ENCODE assay signal across 8 mouse cellular contexts in genomic region chr6:84582826-84583225, GRCm38 (mm10). TPM values are rescaled to one million over a fixed set of nuclear protein-coding genes. Genes with fewer than 3 reads are reported as not detected.
A peak's percentile ranks its signal among the peaks of the same experiment; 100 is the strongest.
DNase-seq lines count a peak whose midpoint lies in the region; ATAC-seq and TF ChIP-seq lines count a peak whose summit lies in the region.

No protein-coding gene starts in this region.

- TF ChIP-seq POLR2A in lung, adult 2 months (IDR thresholded peaks at IDR 0.05; ENCODE audit: borderline replicate concordance, extremely low read depth, low read depth, low read length) = no peak

- H3K27ac ChIP-seq in forebrain, embryonic 11.5 days (ENCODE audit: low read depth, low read length) = no peak overlapping the region
- H3K27ac ChIP-seq in forebrain, embryonic 14.5 days (ENCODE audit: low read depth, low read length) = no peak overlapping the region
- no peak overlapping the region for H3K27ac ChIP-seq in lung, embryonic 16.5 days (ENCODE audit: low read length)
- no peak overlapping the region for H3K27ac ChIP-seq in liver, postnatal 0 days (ENCODE audit: low read depth)

- no peak for TF ChIP-seq EP300 in liver, postnatal 0 days (IDR thresholded peaks at IDR 0.05; ENCODE audit: low read depth)

- TF ChIP-seq CTCF in lung, adult 2 months (IDR thresholded peaks at IDR 0.05; ENCODE audit: insufficient read depth, low read length) = no peak
- no peak for TF ChIP-seq CTCF in liver, postnatal 0 days (IDR thresholded peaks at IDR 0.05; ENCODE audit: low read depth)

- WGBS in forebrain, embryonic 11.5 days = 12% methylated on average over 5 of the region's 5 CpGs
- WGBS in forebrain, embryonic 14.5 days = 23% methylated on average over 5 of the region's 5 CpGs
- 38% methylated on average over 5 of the region's 5 CpGs for WGBS in lung, embryonic 16.5 days
- WGBS in lung, adult 2 months = 62% methylated on average over 5 of the region's 5 CpGs
- 46% methylated on average over 5 of the region's 5 CpGs for WGBS in liver, postnatal 0 days (ENCODE audit: insufficient replicate concordance)

- no peak overlapping the region for H3K4me3 ChIP-seq in forebrain, embryonic 11.5 days (ENCODE audit: low read depth, low read length)
- no peak overlapping the region for H3K4me3 ChIP-seq in forebrain, embryonic 14.5 days (ENCODE audit: low read depth, low read length)
- no peak overlapping the region; the same call in 1 of the 2 replicates for H3K4me3 ChIP-seq in lung, embryonic 16.5 days (ENCODE audit: low read length)
- no peak overlapping the region for H3K4me3 ChIP-seq in lung, adult 2 months (replicated peaks; ENCODE audit: extremely low read depth, low read depth, low read length)
- H3K4me3 ChIP-seq in liver, postnatal 0 days (ENCODE audit: low read depth, low read length) = 0 out of 2 replicates have a peak overlapping the region, but pooled peaks have one; percentile 24

- no peak for ATAC-seq in forebrain, embryonic 11.5 days (replicated peaks; ENCODE audit: low FRiP score)
- no peak for ATAC-seq in forebrain, embryonic 14.5 days
- no peak for ATAC-seq in lung, embryonic 16.5 days (ENCODE audit: low read depth)
- ATAC-seq in liver, postnatal 0 days = no peak

- H3K36me3 ChIP-seq in forebrain, embryonic 11.5 days (ENCODE audit: control insufficient read depth, insufficient read depth, low read length) = no peaks in the 10 kb centered on the region
- H3K36me3 ChIP-seq in forebrain, embryonic 14.5 days (ENCODE audit: control insufficient read depth, insufficient read depth, low read length) = no peaks in the 10 kb centered on the region
- H3K36me3 ChIP-seq in lung, embryonic 16.5 days (ENCODE audit: control insufficient read depth, insufficient read depth, low read length) = no peaks in the 10 kb centered on the region
- H3K36me3 ChIP-seq in liver, postnatal 0 days (replicated peaks; ENCODE audit: insufficient read depth, low read length) = no peaks in the 10 kb centered on the region

- H3K4me2 ChIP-seq in forebrain, embryonic 11.5 days (ENCODE audit: low read depth, low read length, severe bottlenecking) = peak overlapping the region; percentile 47; the same call in 1 of the 2 replicates
- H3K4me2 ChIP-seq in forebrain, embryonic 14.5 days (ENCODE audit: low read length) = no peak overlapping the region; the same call in 1 of the 2 replicates
- peak overlapping the region; percentile 89; the same call in 1 of the 2 replicates for H3K4me2 ChIP-seq in lung, embryonic 16.5 days (ENCODE audit: low read depth, low read length)
- H3K4me2 ChIP-seq in liver, postnatal 0 days (ENCODE audit: low read depth, low read length) = 0 out of 2 replicates have a peak overlapping the region, but pooled peaks have one; percentile 51

- H3K27me3 ChIP-seq in forebrain, embryonic 11.5 days (ENCODE audit: control insufficient read depth, insufficient read depth, low read length) = peaks cover 79% of the 10 kb centered on the region
- peaks cover 71% of the 10 kb centered on the region for H3K27me3 ChIP-seq in forebrain, embryonic 14.5 days (replicated peaks; ENCODE audit: control insufficient read depth, insufficient read depth, low read length)
- peaks cover 75% of the 10 kb centered on the region for H3K27me3 ChIP-seq in lung, embryonic 16.5 days (ENCODE audit: control insufficient read depth, insufficient read depth, low read depth, low read length)
- peaks cover 84% of the 10 kb centered on the region for H3K27me3 ChIP-seq in liver, postnatal 0 days (ENCODE audit: insufficient read depth, low read length)

- peaks cover 33% of the 10 kb centered on the region for H3K4me1 ChIP-seq in forebrain, embryonic 11.5 days (replicated peaks; ENCODE audit: control insufficient read depth, insufficient read depth, low read length)
- peaks cover 31% of the 10 kb centered on the region for H3K4me1 ChIP-seq in forebrain, embryonic 14.5 days (ENCODE audit: control insufficient read depth, insufficient read depth, low read length)
- peaks cover 61% of the 10 kb centered on the region for H3K4me1 ChIP-seq in lung, embryonic 16.5 days (replicated peaks; ENCODE audit: control insufficient read depth, insufficient read depth, low read length)
- H3K4me1 ChIP-seq in lung, adult 2 months (ENCODE audit: control insufficient read depth, insufficient read depth, low read length) = peaks cover 14% of the 10 kb centered on the region
- peaks cover 32% of the 10 kb centered on the region for H3K4me1 ChIP-seq in liver, postnatal 0 days (ENCODE audit: insufficient read depth)

- no peaks in the 10 kb centered on the region for H3K9me3 ChIP-seq in forebrain, embryonic 11.5 days (ENCODE audit: control insufficient read depth, low read length)
- H3K9me3 ChIP-seq in forebrain, embryonic 14.5 days (replicated peaks; ENCODE audit: control insufficient read depth, low read length) = no peaks in the 10 kb centered on the region
- no peaks in the 10 kb centered on the region for H3K9me3 ChIP-seq in lung, embryonic 16.5 days (ENCODE audit: control insufficient read depth, low read length)
- no peaks in the 10 kb centered on the region for H3K9me3 ChIP-seq in liver, postnatal 0 days (ENCODE audit: low read length)

- H3K9ac ChIP-seq in forebrain, embryonic 11.5 days (ENCODE audit: low read length) = no peak overlapping the region; the same call in 1 of the 2 replicates
- no peak overlapping the region for H3K9ac ChIP-seq in forebrain, embryonic 14.5 days (ENCODE audit: low read length)
- H3K9ac ChIP-seq in lung, embryonic 16.5 days (ENCODE audit: low read length) = peak overlapping the region; percentile 35; the same call in 1 of the 2 replicates
- H3K9ac ChIP-seq in liver, postnatal 0 days (replicated peaks) = no peak overlapping the region

- peak; percentile 54 for DNase-seq in forebrain, embryonic 11.5 days (ENCODE audit: low spot score)
- DNase-seq in forebrain, embryonic 14.5 days (ENCODE audit: low spot score) = no peak
- DNase-seq in lung, adult 2 months = no peak
- no peak for DNase-seq in liver, postnatal 0 days
- DNase-seq in testis, postnatal 14 days (ENCODE audit: low spot score) = peak; percentile 9
- no peak for DNase-seq in retina, postnatal 1 day
- DNase-seq in kidney, postnatal 4 days = no peak

RNA-seq across cellular contexts. Expression of gene Cyp26b1, which starts 10.9 kb away (rescaled TPM):
- polyA plus RNA-seq in forebrain, embryonic 11.5 days (2014; fragmentation: Nextera tagmentation; extraction: Ambion mirVana) = 0.84 and 1.2 TPM in 2 replicates
- polyA plus RNA-seq in forebrain, embryonic 14.5 days (2014; fragmentation: Nextera tagmentation; extraction: Ambion mirVana) = 1.5 and 2.6 TPM in 2 replicates
- 2.3 and 2.9 TPM in 2 replicates for polyA plus RNA-seq in lung, embryonic 16.5 days (2015; fragmentation: Nextera tagmentation; extraction: Ambion mirVana)
- 4.1 and 8.6 TPM in 2 replicates for polyA plus RNA-seq in lung, adult 2 months (2012; rRNA removed)
- polyA plus RNA-seq in liver, postnatal 0 days (2015; fragmentation: Nextera tagmentation; extraction: Ambion mirVana) = 0.13 and 0.14 TPM in 2 replicates

Comparison
In these comparisons a context has a peak if more than half of its experiments do, and no peak if none do; other contexts are left out.
1. DNase-seq: peak in forebrain, embryonic 11.5 days (single experiment) and testis, postnatal 14 days (single experiment); none in forebrain, embryonic 14.5 days (single experiment), lung, adult 2 months (single experiment), liver, postnatal 0 days (single experiment), retina, postnatal 1 day (single experiment) and kidney, postnatal 4 days (0 of 2).